Mouse (Mus musculus): ENCODE measurements around the gene Ccl26. TPM values are rescaled to one million over a fixed set of nuclear protein-coding genes. Genes with fewer than 3 reads are reported as not detected.

The Ccl26 gene
- polyA plus RNA-seq (2015; fragmentation: Nextera tagmentation; extraction: Ambion mirVana): not detected in 2 replicates

GRCm38 (mm10) chr5:135563469-135563868 is at the start of gene Ccl26:
Ccl26 (minus strand) TSS chr5:135563569.

GRCm38 (mm10) chr5:135573006-135573405 is 9.6 kb upstream of the Ccl26 start, which contains the start of gene Ccl24:
Ccl24 (minus strand) TSS chr5:135573049.

GRCm38 (mm10) chr5:135544865-135545797 is 18.2 kb downstream of the Ccl26 start, which contains the start of gene Hip1:
Hip1 (minus strand) TSS chr5:135545120.

Other genes starting within 250 kb of the Ccl26 start
- not detected in 2 replicates for gene Fkbp6, start 213.5 kb downstream of the Ccl26 start, polyA plus RNA-seq (2015; fragmentation: Nextera tagmentation; extraction: Ambion mirVana)
- not detected in 2 replicates for gene Trim50, start 210.3 kb downstream of the Ccl26 start, polyA plus RNA-seq (2015; fragmentation: Nextera tagmentation; extraction: Ambion mirVana)
- gene Nsun5, start 193.6 kb downstream of the Ccl26 start, polyA plus RNA-seq (2015; fragmentation: Nextera tagmentation; extraction: Ambion mirVana): 13.9 and 14.6 TPM in 2 replicates
- gene Pom121, start 169.0 kb downstream of the Ccl26 start, polyA plus RNA-seq (2015; fragmentation: Nextera tagmentation; extraction: Ambion mirVana): 4.4 and 4.7 TPM in 2 replicates
- 19.1 and 20.3 TPM in 2 replicates for gene Hip1, start 18.4 kb downstream of the Ccl26 start, polyA plus RNA-seq (2015; fragmentation: Nextera tagmentation; extraction: Ambion mirVana)
- gene Ccl24, start 9.5 kb upstream of the Ccl26 start, polyA plus RNA-seq (2015; fragmentation: Nextera tagmentation; extraction: Ambion mirVana): 6.7 and 16.6 TPM in 2 replicates
- gene Rhbdd2, start 69.0 kb upstream of the Ccl26 start, polyA plus RNA-seq (2015; fragmentation: Nextera tagmentation; extraction: Ambion mirVana): 37.3 and 37.9 TPM in 2 replicates
- gene Por, start 106.5 kb upstream of the Ccl26 start, polyA plus RNA-seq (2015; fragmentation: Nextera tagmentation; extraction: Ambion mirVana): 92.7 and 99.2 TPM in 2 replicates
- 47.9 and 51.3 TPM in 2 replicates for gene Tmem120a, start 180.9 kb upstream of the Ccl26 start, polyA plus RNA-seq (2015; fragmentation: Nextera tagmentation; extraction: Ambion mirVana)
- 0.33 TPM in 1 of 2 replicates, not detected in the other for gene Styxl1, start 214.8 kb upstream of the Ccl26 start, polyA plus RNA-seq (2015; fragmentation: Nextera tagmentation; extraction: Ambion mirVana)
- 459 and 476 TPM in 2 replicates for gene Mdh2, start 214.9 kb upstream of the Ccl26 start, polyA plus RNA-seq (2015; fragmentation: Nextera tagmentation; extraction: Ambion mirVana)
- gene Srrm3, start 243.3 kb upstream of the Ccl26 start, polyA plus RNA-seq (2015; fragmentation: Nextera tagmentation; extraction: Ambion mirVana): 0.10 and 0.12 TPM in 2 replicates